Mouse (Mus musculus) brain, embryonic 14.5 days (tissue): ENCODE results near the gene 4930452B06Rik.

ENCODE experiments used
- CTCF ChIP-seq: fragments of 200-500 bp; IDR thresholded peaks from 2 replicates; pipeline ENCODE4 v1.5.1; 2012; ENCODE audit warnings: inconsistent platforms, mild to moderate bottlenecking, moderate library complexity, borderline replicate concordance; ENCODE audit not compliant: insufficient read depth, insufficient read length; ENCODE audit errors: extremely low read depth
- POLR2A ChIP-seq: fragments of 200-500 bp; IDR thresholded peaks from 2 replicates; pipeline ENCODE4 v1.6.1; 2012; ENCODE audit warnings: mild to moderate bottlenecking, inconsistent platforms, borderline replicate concordance; ENCODE audit not compliant: poor library complexity, insufficient read depth, insufficient read length, severe bottlenecking; ENCODE audit errors: extremely low read depth

- TF ChIP-seq CTCF (no peak), POLR2A (no peak)
These were observed 187.9 kb downstream of the 4930452B06Rik start for GRCm38 (mm10) chr14:8478098-8478497.
